Mouse (Mus musculus): Measurements from ENCODE around the gene Meis2.

Gene Meis2

DNA sequence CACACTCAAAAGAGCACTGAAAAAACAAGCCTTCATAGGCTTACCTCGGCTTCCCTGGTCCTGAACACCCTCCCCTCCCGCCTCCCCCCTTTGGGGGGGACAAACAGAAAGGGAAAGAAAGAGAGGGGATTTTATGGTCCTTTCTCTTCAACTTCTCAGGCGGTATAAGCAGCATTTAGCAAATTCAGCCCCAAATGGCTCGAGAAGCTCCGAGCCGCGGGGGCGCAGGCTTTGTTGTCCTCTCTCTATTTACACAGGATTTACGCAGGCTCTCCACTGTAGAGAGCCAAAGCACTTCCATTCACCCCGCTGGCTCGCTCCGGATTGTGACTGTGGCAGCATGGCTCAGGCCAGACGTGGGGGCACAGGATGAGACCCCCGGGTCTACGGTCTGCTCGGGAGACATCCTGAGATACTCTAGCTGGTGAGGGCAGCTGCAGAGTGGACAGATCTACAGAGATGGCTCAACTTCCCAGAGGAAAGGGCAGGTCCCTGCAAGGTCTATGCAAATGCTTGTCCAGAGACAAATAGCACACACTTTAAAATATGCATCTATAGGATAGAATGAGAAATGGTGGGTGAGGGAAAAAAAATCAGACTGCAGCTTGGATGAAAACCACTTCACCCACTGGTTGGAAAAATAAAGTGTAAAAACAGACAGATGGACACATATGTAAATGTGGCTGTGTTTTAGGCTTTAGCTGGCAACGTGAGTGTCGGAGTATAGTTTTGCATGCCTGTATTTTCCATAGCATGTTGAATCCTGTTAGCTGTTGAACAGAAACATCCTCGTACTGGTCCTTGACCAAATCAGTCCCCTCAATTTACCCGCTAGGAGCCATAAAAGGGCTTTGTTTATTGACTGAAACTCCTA is 56.3 kb downstream of the Meis2 start:
- no peaks in the 10 kb centered on the region for H3K36me3 ChIP-seq (ENCODE audit: control insufficient read depth, insufficient read depth, low read length, poor library complexity, severe bottlenecking)
- DNase-seq (ENCODE audit: low read depth, low spot score), result no peak
- H3K27me3 ChIP-seq (ENCODE audit: control insufficient read depth, insufficient read depth, low read length, poor library complexity, severe bottlenecking), result no peaks in the 10 kb centered on the region

DNA sequence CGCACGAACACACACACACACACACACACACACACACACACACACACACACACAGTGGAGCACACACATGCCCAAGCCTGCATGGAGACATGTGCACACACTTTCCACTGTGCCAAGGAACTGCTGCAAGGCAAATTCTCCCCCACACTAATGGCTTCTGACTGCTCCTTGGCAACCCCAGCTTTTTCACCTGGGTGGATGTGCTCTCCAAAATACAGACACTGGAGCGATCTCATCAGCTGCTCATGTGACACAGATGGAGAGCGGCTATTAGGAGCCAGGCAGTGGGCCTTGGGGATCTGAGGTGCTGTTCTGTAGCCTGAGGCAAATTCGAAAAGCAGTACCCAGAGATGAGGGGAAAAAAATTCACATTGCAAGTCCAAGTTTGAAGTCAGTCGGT is 63.3 kb downstream of the Meis2 start:
- no peak for DNase-seq (ENCODE audit: low read depth, low spot score)
- Histone ChIP-seq H3K36me3 (ENCODE audit: control insufficient read depth, insufficient read depth, low read length, poor library complexity, severe bottlenecking) (no peaks in the 10 kb centered on the region), H3K27me3 (ENCODE audit: control insufficient read depth, insufficient read depth, low read length, poor library complexity, severe bottlenecking) (no peaks in the 10 kb centered on the region)

DNA sequence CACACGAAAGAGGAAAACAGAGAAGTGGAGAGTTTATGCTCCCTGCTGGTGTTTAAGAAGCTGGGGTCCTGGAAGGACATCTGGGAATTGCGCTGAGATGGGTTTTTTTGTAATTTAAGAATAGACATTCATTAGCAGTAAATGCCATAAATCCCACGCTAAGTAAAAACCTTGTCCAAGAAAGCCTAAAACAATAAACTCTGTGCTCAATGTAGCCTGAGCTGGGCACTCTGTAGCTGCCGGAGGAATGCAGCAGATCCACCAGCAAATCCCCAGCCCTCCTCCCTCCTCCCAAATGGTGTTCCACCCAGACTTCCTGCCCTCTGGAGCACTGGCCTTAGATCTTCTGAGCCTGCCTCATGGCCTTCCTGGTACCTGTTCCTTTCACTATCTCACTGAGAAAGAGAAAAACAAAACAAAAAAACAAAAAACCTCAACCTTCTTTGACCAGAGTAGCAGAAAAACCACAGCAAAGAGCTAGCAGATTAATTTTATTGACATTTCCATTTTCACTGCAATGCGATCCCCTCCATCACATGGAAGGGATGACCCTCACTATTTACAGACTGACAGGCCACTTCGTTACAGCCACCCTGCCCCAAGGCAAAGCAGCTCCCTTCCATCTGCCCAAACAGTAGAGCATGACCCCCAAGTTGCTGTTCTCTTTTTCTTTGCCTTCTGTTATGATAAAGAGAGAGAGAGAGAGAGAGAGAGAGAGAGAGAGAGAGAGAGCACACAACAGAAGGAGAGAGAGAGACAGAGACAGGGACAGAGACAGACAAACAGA is 64.1 kb downstream of the Meis2 start:
- no peaks in the 10 kb centered on the region for H3K36me3 ChIP-seq (ENCODE audit: control insufficient read depth, insufficient read depth, low read length, poor library complexity, severe bottlenecking)
- DNase-seq (ENCODE audit: low read depth, low spot score), result no peak
- H3K27me3 ChIP-seq (ENCODE audit: control insufficient read depth, insufficient read depth, low read length, poor library complexity, severe bottlenecking), result no peaks in the 10 kb centered on the region

DNA sequence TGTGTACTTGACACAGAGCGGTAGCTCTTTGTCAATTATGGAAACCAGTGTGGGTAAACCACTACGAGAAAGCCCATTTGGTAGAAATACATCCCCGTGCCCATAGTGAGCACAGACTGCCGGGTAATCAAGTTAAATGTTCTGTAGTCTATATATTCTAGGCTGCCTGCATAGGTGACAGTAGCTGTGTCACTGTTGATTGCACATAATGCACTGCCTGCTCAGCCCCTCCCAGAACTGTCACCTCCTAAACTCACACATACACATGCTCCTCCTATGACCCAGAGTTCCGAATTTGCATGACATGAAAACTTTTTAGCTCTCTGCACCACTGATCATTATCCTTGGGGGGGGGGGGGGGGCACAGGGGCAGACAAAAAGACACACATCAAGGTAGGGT is 65.1 kb downstream of the Meis2 start:
- DNase-seq (ENCODE audit: low read depth, low spot score), result no peak
- H3K27me3 ChIP-seq (ENCODE audit: control insufficient read depth, insufficient read depth, low read length, poor library complexity, severe bottlenecking), result no peaks in the 10 kb centered on the region
- no peaks in the 10 kb centered on the region for H3K36me3 ChIP-seq (ENCODE audit: control insufficient read depth, insufficient read depth, low read length, poor library complexity, severe bottlenecking)

DNA sequence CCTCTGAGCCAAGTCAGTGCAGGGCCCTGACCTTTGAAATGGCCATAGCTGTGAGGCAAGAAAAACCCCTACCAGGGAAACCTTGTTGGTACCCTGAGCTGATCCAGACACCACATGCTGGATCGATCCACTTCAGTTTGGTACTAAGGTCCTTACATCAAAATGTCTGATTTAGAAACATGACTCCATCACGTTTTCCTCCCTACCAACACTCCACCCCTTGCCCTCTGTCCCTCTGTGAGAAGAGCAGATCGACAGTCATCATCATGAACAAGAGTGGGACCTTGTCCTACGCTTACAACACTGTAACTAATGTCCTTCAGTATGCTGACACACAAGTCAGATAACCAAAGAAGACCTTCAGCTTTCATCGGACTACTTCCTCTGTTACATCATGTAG is 66.8 kb downstream of the Meis2 start:
- no peaks in the 10 kb centered on the region for H3K27me3 ChIP-seq (ENCODE audit: control insufficient read depth, insufficient read depth, low read length, poor library complexity, severe bottlenecking)
- DNase-seq (ENCODE audit: low read depth, low spot score), result no peak
- H3K36me3 ChIP-seq (ENCODE audit: control insufficient read depth, insufficient read depth, low read length, poor library complexity, severe bottlenecking), result no peaks in the 10 kb centered on the region

DNA sequence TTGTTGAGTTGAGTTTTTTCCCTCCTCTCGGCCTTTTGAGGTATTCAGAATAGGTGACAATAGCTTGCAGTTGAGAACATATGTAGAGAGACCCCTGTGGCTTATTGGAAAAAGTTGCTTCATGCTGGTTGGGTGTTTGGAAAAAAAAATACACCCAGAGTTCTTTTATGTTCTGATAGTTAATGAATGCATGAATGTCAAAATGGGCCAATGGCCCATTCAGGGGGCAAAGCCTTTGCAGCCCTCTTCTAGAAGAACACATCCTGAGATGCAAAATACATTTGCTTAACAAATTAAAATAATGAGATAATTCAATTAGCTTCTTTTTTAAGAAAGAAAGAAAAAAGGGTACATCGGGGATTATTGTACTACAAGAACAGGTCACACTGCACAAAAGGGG is 69.2 kb downstream of the Meis2 start:
- Histone ChIP-seq H3K36me3 (ENCODE audit: control insufficient read depth, insufficient read depth, low read length, poor library complexity, severe bottlenecking) (no peaks in the 10 kb centered on the region), H3K27me3 (ENCODE audit: control insufficient read depth, insufficient read depth, low read length, poor library complexity, severe bottlenecking) (no peaks in the 10 kb centered on the region)
- DNase-seq (ENCODE audit: low read depth, low spot score), result no peak

DNA sequence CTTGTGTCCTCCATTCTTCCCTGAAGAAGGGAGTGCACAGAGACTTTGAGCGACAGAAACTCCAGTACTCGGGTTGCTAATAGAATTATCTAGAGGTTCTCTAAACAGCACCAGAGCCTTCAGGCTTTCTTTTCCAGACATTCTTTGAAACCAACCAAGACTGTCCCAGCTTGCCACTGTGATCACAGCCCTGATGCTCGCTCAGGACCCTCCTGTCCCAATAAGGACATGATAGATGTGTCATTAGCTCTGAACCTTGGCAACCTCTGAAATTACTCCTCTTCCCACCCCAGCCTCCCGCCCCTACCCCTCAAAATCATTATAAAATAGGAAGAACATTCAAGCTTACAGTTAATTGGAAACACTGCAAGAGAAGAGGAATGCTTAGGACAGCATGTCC is 71.8 kb downstream of the Meis2 start:
- H3K36me3 ChIP-seq (ENCODE audit: control insufficient read depth, insufficient read depth, low read length, poor library complexity, severe bottlenecking), result no peaks in the 10 kb centered on the region
- DNase-seq (ENCODE audit: low read depth, low spot score), result no peak
- no peaks in the 10 kb centered on the region for H3K27me3 ChIP-seq (ENCODE audit: control insufficient read depth, insufficient read depth, low read length, poor library complexity, severe bottlenecking)

DNA sequence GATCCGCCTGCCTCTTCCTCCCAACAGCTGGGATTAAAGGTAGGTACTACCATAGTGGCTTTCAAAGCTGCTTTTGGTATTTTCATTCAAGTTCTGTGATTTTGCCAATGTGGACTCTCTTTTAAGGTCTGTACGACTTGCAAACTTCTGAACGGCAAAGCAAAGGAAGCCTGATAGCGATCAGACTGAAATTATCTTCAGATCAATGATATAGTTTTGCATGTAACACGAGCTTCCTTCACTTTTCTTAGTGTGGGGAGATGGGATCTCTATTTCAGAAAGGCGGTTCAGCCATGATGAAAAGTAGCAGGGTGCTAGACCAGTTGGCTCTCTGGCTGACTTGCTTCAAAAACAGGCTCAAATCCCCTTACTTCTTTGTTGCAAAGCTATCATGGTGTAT is 76.4 kb downstream of the Meis2 start:
- H3K36me3 ChIP-seq (ENCODE audit: control insufficient read depth, insufficient read depth, low read length, poor library complexity, severe bottlenecking), result no peaks in the 10 kb centered on the region
- DNase-seq (ENCODE audit: low read depth, low spot score), result no peak
- no peaks in the 10 kb centered on the region for H3K27me3 ChIP-seq (ENCODE audit: control insufficient read depth, insufficient read depth, low read length, poor library complexity, severe bottlenecking)

DNA sequence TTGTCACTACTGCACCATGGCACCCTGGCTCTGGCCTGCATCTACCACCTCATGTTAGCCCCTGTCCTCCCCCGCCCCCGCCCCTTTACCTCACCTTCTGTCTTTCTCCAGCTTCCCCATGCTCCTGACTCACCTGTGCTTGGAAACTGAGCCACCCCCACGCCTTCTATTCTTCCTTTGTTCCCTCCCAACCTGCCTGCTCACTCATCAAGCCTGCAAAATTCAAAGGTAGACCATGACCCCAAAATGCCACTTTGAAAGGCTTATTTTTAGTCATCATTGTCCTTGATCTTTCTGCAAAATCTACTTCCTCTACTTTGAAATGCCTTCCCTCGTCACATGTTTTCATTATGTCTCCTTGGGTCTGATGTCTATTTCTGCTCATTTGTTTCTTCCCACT is 77.2 kb downstream of the Meis2 start:
- Histone ChIP-seq H3K36me3 (ENCODE audit: control insufficient read depth, insufficient read depth, low read length, poor library complexity, severe bottlenecking) (no peaks in the 10 kb centered on the region), H3K27me3 (ENCODE audit: control insufficient read depth, insufficient read depth, low read length, poor library complexity, severe bottlenecking) (no peaks in the 10 kb centered on the region)
- no peak for DNase-seq (ENCODE audit: low read depth, low spot score)

DNA sequence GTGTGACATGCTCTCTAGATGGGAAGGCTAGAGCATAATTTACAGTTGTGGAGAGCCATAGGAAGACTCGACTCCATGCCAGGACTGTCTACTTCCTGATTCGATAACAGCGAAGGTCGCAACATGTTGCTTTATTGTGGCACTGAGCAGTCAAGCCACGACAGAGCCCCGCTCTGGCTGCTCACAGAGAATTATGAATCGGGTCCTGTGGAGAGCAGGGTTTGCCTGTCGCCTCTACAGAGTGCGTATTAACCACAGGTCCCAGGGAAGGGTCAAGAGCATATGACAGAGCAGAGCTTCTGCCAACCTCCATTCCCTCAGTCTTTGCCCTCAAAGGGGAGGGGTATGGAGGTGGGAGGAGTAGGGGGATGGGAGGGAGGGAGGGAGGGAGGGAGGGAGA is 80.7 kb downstream of the Meis2 start:
- no peaks in the 10 kb centered on the region for H3K27me3 ChIP-seq (ENCODE audit: control insufficient read depth, insufficient read depth, low read length, poor library complexity, severe bottlenecking)
- DNase-seq (ENCODE audit: low read depth, low spot score), result no peak
- no peaks in the 10 kb centered on the region for H3K36me3 ChIP-seq (ENCODE audit: control insufficient read depth, insufficient read depth, low read length, poor library complexity, severe bottlenecking)

DNA sequence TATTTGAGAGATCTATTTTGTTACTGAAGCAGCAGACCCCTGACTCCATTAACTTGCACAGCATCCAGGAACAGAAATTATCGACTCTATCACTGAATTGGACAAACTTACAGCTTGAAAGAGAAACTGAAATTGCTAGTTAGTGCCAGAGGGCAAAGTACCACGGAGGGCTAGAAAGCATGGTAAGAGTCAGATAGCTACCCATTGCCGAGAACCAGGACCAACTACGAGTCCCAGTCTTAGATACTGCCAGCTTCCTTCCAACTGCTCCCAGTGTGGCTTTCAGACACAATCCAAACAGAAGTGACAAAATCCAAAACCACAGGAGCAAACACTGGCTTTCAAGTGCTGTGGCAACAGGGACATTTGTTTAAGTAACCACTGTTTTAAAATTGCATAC is 81.2 kb downstream of the Meis2 start:
- no peak for DNase-seq (ENCODE audit: low read depth, low spot score)
- Histone ChIP-seq H3K36me3 (ENCODE audit: control insufficient read depth, insufficient read depth, low read length, poor library complexity, severe bottlenecking) (no peaks in the 10 kb centered on the region), H3K27me3 (ENCODE audit: control insufficient read depth, insufficient read depth, low read length, poor library complexity, severe bottlenecking) (no peaks in the 10 kb centered on the region)

DNA sequence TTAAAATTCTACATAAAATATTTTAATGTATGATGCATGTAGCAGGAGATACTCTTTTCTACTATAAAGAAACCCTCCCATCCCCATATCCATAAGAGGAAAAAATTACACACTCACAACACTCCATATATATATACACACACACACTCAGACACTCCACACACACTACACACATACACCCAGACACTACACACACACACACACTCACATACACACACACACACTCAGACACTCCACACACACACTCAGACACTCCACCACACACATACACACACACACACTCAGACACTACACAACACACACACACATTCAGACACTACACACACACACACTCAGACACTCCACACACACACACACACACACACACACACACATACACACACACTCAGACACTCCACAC is 85.1 kb downstream of the Meis2 start:
- H3K27me3 ChIP-seq (ENCODE audit: control insufficient read depth, insufficient read depth, low read length, poor library complexity, severe bottlenecking), result no peaks in the 10 kb centered on the region
- DNase-seq (ENCODE audit: low read depth, low spot score), result no peak
- no peaks in the 10 kb centered on the region for H3K36me3 ChIP-seq (ENCODE audit: control insufficient read depth, insufficient read depth, low read length, poor library complexity, severe bottlenecking)

DNA sequence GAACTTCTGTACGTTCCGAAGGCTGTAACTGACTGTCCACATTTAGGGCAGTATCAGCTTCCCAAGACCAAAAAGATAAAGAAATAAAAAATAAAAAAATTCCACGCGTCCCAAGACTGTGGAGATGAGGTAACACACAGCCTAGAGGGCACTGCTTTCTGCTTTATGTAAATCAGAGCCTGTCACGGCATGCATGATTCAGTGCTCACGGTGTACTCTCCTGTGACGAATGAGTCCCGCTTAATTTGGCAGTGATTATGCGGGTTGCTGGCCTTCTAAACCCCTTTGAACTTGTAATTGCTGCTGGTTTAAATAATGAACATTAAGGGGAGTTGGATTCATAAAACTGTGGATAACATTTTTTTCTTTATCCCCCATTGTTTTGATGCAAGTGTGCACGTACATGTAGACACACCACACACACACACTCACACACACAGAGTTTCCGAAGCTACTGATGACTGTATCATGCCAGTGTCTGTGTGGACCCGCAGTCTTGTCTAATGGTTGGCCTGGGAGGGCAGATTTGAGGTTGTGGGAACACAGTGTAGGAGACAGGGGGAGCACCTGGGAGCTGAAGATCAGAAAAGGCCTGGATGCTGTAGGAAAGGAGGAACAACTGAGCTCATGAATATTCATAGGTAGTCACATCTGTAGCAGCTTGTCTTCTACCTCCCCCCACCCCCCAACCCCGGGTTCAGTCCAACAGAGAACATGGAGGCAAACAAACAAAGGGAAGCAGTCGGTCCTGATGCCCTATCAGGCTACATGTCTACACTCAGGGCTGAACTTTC is 85.8 kb downstream of the Meis2 start:
- no peak for DNase-seq (ENCODE audit: low read depth, low spot score)
- no peaks in the 10 kb centered on the region for H3K36me3 ChIP-seq (ENCODE audit: control insufficient read depth, insufficient read depth, low read length, poor library complexity, severe bottlenecking)
- no peaks in the 10 kb centered on the region for H3K27me3 ChIP-seq (ENCODE audit: control insufficient read depth, insufficient read depth, low read length, poor library complexity, severe bottlenecking)

DNA sequence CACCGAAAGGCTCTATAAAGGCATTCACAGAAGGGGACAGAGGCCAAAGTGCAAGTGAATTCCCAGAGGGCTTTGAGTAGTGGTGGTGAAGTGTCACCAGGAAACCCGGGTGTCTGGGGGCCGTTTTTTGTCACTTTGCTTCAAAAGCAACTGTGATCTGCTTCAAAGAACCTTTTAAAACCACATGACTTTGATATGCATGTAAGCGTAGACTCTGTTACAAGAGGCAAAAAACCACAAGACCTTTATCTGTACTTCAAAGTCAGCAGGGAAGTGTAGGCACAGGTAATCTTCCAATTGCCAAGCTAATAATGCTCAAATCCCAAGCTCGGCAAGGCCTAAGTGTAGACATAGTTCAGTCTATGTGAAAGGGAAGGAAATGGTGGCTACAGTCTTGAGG is 87.0 kb downstream of the Meis2 start:
- no peaks in the 10 kb centered on the region for H3K36me3 ChIP-seq (ENCODE audit: control insufficient read depth, insufficient read depth, low read length, poor library complexity, severe bottlenecking)
- DNase-seq (ENCODE audit: low read depth, low spot score), result no peak

DNA sequence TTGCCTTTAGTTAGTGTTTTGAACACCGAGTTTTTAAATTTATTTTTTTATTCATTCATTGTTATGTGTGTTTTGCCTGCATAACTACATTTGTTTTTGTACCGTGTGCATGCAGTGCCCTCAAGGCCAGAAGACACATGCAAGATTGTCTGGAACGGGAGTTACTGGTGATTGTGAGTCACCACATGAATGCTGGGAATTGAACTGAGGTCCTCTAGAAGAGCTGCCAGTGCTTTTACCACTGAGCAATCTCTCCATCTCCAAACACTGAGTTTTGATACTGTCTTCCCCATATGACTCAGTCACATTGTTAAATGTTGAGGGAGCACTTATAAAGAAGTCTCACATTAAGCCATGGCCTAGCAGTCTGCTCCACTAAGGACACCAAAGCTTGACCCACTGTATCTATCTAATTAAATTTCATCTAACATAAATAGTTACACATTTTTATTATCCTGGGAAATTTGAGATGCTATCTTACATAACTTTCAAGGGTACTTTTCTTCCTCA is 94.3 kb downstream of the Meis2 start:
- DNase-seq (ENCODE audit: low read depth, low spot score), result no peak
- no peaks in the 10 kb centered on the region for H3K36me3 ChIP-seq (ENCODE audit: control insufficient read depth, insufficient read depth, low read length, poor library complexity, severe bottlenecking)
- H3K27me3 ChIP-seq (ENCODE audit: control insufficient read depth, insufficient read depth, low read length, poor library complexity, severe bottlenecking), result no peaks in the 10 kb centered on the region

More for the DNA sequence above, 87.0 kb downstream of the Meis2 start:
- no peaks in the 10 kb centered on the region for H3K27me3 ChIP-seq (ENCODE audit: control insufficient read depth, insufficient read depth, low read length, poor library complexity, severe bottlenecking)
